Mouse (Mus musculus): ENCODE data around the gene Fat4.

DNA sequence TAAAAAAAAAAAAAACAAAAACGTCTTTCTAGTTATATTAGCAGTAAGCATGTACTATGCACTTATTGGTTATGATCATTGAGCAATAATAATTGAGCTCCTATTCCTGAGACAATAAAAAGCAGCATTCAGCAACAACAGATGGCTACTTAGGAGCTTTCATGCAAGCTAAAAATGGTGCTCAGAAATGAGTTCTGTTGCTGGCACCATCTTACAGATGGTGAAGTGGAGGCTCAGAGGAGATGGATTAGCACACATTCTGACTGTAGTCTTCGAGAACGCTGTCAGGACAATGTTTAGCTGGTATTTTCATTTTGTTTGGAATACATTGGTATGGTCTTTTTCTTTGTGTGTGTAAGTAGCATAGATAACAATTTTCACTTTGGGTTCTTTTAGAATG lies 20.1 kb downstream of the Fat4 start:
- TF ChIP-seq CTCF (IDR thresholded peaks at IDR 0.05; ENCODE audit: borderline replicate concordance, insufficient read depth, low read depth, low read length) = no peak
- TF ChIP-seq POLR2A (IDR thresholded peaks at IDR 0.05; ENCODE audit: borderline replicate concordance, insufficient read depth, low read length) = no peak

All from cerebellum, adult 2 months (tissue).